Mouse (Mus musculus) CH12.LX (cell line): ENCODE measurements at regions not wholly inside any gene's neighbourhood (a gene's known extent, or its start where the extent isn't known, plus 50 kb on each side); places are given as distances from the start of the nearest gene placed in this dataset.

Experiments used
- DNase-seq: peaks from one replicate; pipeline ENCODE4 v3.0.0-alpha.2; 2013; ENCODE audit errors: extremely low read depth
- H3K27ac ChIP-seq: 2 replicates; pipeline ENCODE4 v1.5.1; 2012; ENCODE audit warnings: low read depth, mild to moderate bottlenecking, control low read depth, moderate library complexity; ENCODE audit not compliant: insufficient read depth
- H3K27me3 ChIP-seq: replicated peaks from 2 replicates; pipeline ENCODE3; 2012; ENCODE audit warnings: inconsistent platforms
- H3K36me3 ChIP-seq, 2 experiments: replicated peaks in 1 of 2; 2 replicates each; pipeline versions ENCODE3 to v1.6.1; 2012; ENCODE audit warnings: inconsistent platforms in 1 of 2, low read length in 1 of 2, mild to moderate bottlenecking in 1 of 2, mixed read lengths in 1 of 2, moderate library complexity in 1 of 2; ENCODE audit not compliant: control insufficient read depth in 1 of 2, insufficient read depth in 1 of 2
- H3K4me1 ChIP-seq, 2 experiments: 2 replicates each; pipeline ENCODE4 v1.6.1; 2012; ENCODE audit warnings: inconsistent platforms in 1 of 2, moderate library complexity in 1 of 2; ENCODE audit not compliant: insufficient read depth in 2 of 2, control insufficient read depth in 1 of 2
- H3K4me2 ChIP-seq: 2 replicates; pipeline ENCODE4 v1.6.1; 2012; ENCODE audit warnings: low read depth, mild to moderate bottlenecking, control low read depth; ENCODE audit not compliant: poor library complexity, insufficient read depth, severe bottlenecking
- H3K4me3 ChIP-seq, 3 experiments: fragments of 150-350 bp in 1 of 3; sonication (generic) in 1 of 3; replicated peaks in 1 of 3; 2 replicates each; pipeline versions ENCODE3 to v1.5.1; 2011 to 2012; ENCODE audit warnings: low read depth in 2 of 3, low read length in 2 of 3, mild to moderate bottlenecking in 2 of 3, moderate library complexity in 2 of 3, control low read depth in 1 of 3, improper control_type of control experiment in 1 of 3, inconsistent platforms in 1 of 3, mixed read lengths in 1 of 3; ENCODE audit not compliant: poor library complexity in 1 of 3
- H3K79me2 ChIP-seq: replicated peaks from 2 replicates; pipeline ENCODE4 v1.6.1; 2012; ENCODE audit warnings: mild to moderate bottlenecking, moderate library complexity; ENCODE audit not compliant: control insufficient read depth, poor library complexity, insufficient read depth, severe bottlenecking; ENCODE audit errors: extremely low read depth
- H3K9ac ChIP-seq: 2 replicates; pipeline ENCODE4 v1.6.1; 2012; ENCODE audit warnings: low read depth, mild to moderate bottlenecking, control low read depth, moderate library complexity; ENCODE audit not compliant: insufficient read depth
- H3K9me3 ChIP-seq: replicated peaks from 2 replicates; pipeline ENCODE3; 2012; ENCODE audit warnings: low read length, inconsistent platforms, mixed read lengths
- BHLHE40 ChIP-seq: IDR thresholded peaks from 2 replicates; pipeline ENCODE4 v1.6.1; 2011; ENCODE audit warnings: mild to moderate bottlenecking, low read depth, low read length, improper control_type of control experiment
- CHD1 ChIP-seq: IDR thresholded peaks from 2 replicates; pipeline ENCODE4 v1.6.1; 2012; ENCODE audit warnings: low read depth, low read length, improper control_type of control experiment, inconsistent platforms
- CTCF ChIP-seq, 2 experiments: IDR thresholded peaks in 1 of 2; conservative IDR thresholded peaks in 1 of 2; 2 replicates each; pipeline ENCODE4 v1.5.1; 2011 to 2012; ENCODE audit warnings: low read depth in 2 of 2, low read length in 2 of 2, improper control_type of control experiment in 1 of 2, inconsistent platforms in 1 of 2, mild to moderate bottlenecking in 1 of 2, moderate library complexity in 1 of 2
- E2F4 ChIP-seq: IDR thresholded peaks from 2 replicates; pipeline ENCODE4 v1.6.1; 2011; ENCODE audit warnings: low read depth, low read length, improper control_type of control experiment; ENCODE audit not compliant: insufficient replicate concordance
- ELF1 ChIP-seq: IDR thresholded peaks from 2 replicates; pipeline ENCODE4 v1.6.1; 2014; ENCODE audit warnings: low read depth, mild to moderate bottlenecking, inconsistent platforms, low read length, improper control_type of control experiment
- ETS1 ChIP-seq: conservative IDR thresholded peaks from 2 replicates; pipeline ENCODE4 v1.6.1; 2012; ENCODE audit warnings: low read depth, mild to moderate bottlenecking, inconsistent platforms, low read length, improper control_type of control experiment, moderate library complexity
- KAT2A ChIP-seq: IDR thresholded peaks from 2 replicates; pipeline ENCODE4 v1.6.1; 2012; ENCODE audit warnings: low read length, improper control_type of control experiment, inconsistent platforms; ENCODE audit not compliant: insufficient replicate concordance
- MAFK ChIP-seq: IDR thresholded peaks from 2 replicates; pipeline ENCODE4 v1.6.1; 2011; ENCODE audit warnings: low read length, improper control_type of control experiment; ENCODE audit not compliant: insufficient replicate concordance
- MAX ChIP-seq: IDR thresholded peaks from 2 replicates; pipeline ENCODE4 v1.6.1; 2011; ENCODE audit warnings: low read length, improper control_type of control experiment
- MAZ ChIP-seq: IDR thresholded peaks from 2 replicates; pipeline ENCODE4 v1.6.1; 2012; ENCODE audit warnings: low read depth, mild to moderate bottlenecking, inconsistent platforms, low read length, improper control_type of control experiment, moderate library complexity
- NRF1 ChIP-seq: IDR thresholded peaks from 2 replicates; pipeline ENCODE4 v1.6.1; 2014; ENCODE audit warnings: low read depth, mild to moderate bottlenecking, inconsistent platforms, low read length, improper control_type of control experiment, moderate library complexity
- PAX5 ChIP-seq: IDR thresholded peaks from 2 replicates; pipeline ENCODE4 v1.6.1; 2012; ENCODE audit warnings: low read length, inconsistent platforms, mixed read lengths
- POLR2AphosphoS2 ChIP-seq: IDR thresholded peaks from 2 replicates; pipeline ENCODE4 v1.6.1; 2011; ENCODE audit warnings: low read depth, low read length, improper control_type of control experiment
- RAD21 ChIP-seq: IDR thresholded peaks from 2 replicates; pipeline ENCODE4 v1.6.1; 2011; ENCODE audit warnings: low read depth, mild to moderate bottlenecking, low read length, improper control_type of control experiment, moderate library complexity
- RCOR1 ChIP-seq: conservative IDR thresholded peaks from 2 replicates; pipeline ENCODE4 v1.6.1; 2012; ENCODE audit warnings: low read depth, mild to moderate bottlenecking, inconsistent platforms, low read length, improper control_type of control experiment
- SMC3 ChIP-seq: IDR thresholded peaks from 2 replicates; pipeline ENCODE4 v1.6.1; 2011; ENCODE audit warnings: low read depth, low read length, improper control_type of control experiment
- TBP ChIP-seq: conservative IDR thresholded peaks from 2 replicates; pipeline ENCODE4 v1.6.1; 2011; ENCODE audit warnings: low read depth, low read length, improper control_type of control experiment
- UBTF ChIP-seq: IDR thresholded peaks from 2 replicates; pipeline ENCODE4 v1.6.1; 2012; ENCODE audit warnings: low read depth, mild to moderate bottlenecking, inconsistent platforms, low read length, improper control_type of control experiment, moderate library complexity
- USF1 ChIP-seq: IDR thresholded peaks from 2 replicates; pipeline ENCODE4 v1.6.1; 2014; ENCODE audit warnings: low read depth, mild to moderate bottlenecking, inconsistent platforms, low read length, improper control_type of control experiment
- ZC3H11A ChIP-seq: IDR thresholded peaks from 2 replicates; pipeline ENCODE4 v1.6.1; 2012; ENCODE audit warnings: low read depth, mild to moderate bottlenecking, inconsistent platforms, low read length, improper control_type of control experiment
- ZMIZ1 ChIP-seq: IDR thresholded peaks from 2 replicates; pipeline ENCODE4 v1.6.1; 2012; ENCODE audit warnings: low read depth, mild to moderate bottlenecking, inconsistent platforms, low read length, improper control_type of control experiment
- ZNF384 ChIP-seq: IDR thresholded peaks from 2 replicates; pipeline ENCODE4 v1.6.1; 2012; ENCODE audit warnings: low read depth, low read length, improper control_type of control experiment, inconsistent platforms
- dilution Hi-C: fragments of 300-500 bp; cut with MboI; formaldehyde crosslinking; loops from 2 replicates; pipeline ENCODE4 v1.14.3; 2020; ENCODE audit warnings: low sequenced_read_pairs; ENCODE audit not compliant: extremely low pct_unique_long_range_greater_than_20kb, extremely low pct_ligation_motif_present
- in situ Hi-C: fragments of 300-500 bp; cut with MboI; formaldehyde crosslinking; loops from 3 replicates; pipeline ENCODE4 v1.14.3; 2019; ENCODE audit warnings: low sequenced_read_pairs, low pct_ligation_motif_present, low pct_unique_long_range_greater_than_20kb, mixed read lengths

GRCm38 (mm10) chr8:34305542-34306485 lies 194.3 kb upstream of the Gm10131 start:
- Histone ChIP-seq H3K9ac (no peak overlapping the region), H3K9me3 (no peaks in the 10 kb centered on the region), H3K27me3 (peaks cover 3% of the 10 kb centered on the region), H3K4me1 (no peaks in the 10 kb centered on the region), H3K4me3 (no peak overlapping the region), H3K36me3 (no peaks in the 10 kb centered on the region), H3K27ac (no peak overlapping the region), H3K4me2 (no peak overlapping the region), H3K79me2 (no peaks in the 10 kb centered on the region)
- no peak for DNase-seq
- TF ChIP-seq CTCF (conservative IDR thresholded peaks at IDR 0.05 in 1 of 2, IDR thresholded peaks at IDR 0.05 in 1 of 2; ENCODE audit: low read depth in 2 of 2, low read length in 2 of 2) (no peak), PAX5 (no peak), ZC3H11A (no peak), ELF1 (no peak), UBTF (no peak), USF1 (no peak), MAX (no peak), CHD1 (no peak), RCOR1 (no peak)
- in situ Hi-C loops: no loop called here
- dilution Hi-C loops: no loop called here

GRCm38 (mm10) chr8:34303815-34304214 lies 192.3 kb upstream of the Gm10131 start:
- Histone ChIP-seq H3K4me3 (no peak overlapping the region), H3K36me3 (no peaks in the 10 kb centered on the region), H3K4me2 (no peak overlapping the region), H3K9me3 (no peaks in the 10 kb centered on the region), H3K4me1 (0 out of 4 replicates have a peak, but pooled peaks cover 0 to 3% of the 10 kb centered on the region in 2 experiments), H3K27me3 (peaks cover 3% of the 10 kb centered on the region), H3K27ac (no peak overlapping the region), H3K9ac (no peak overlapping the region), H3K79me2 (no peaks in the 10 kb centered on the region)
- DNase-seq: no peak
- dilution Hi-C loops (no loop called here), in situ Hi-C loops (no loop called here)
- TF ChIP-seq CHD1 (no peak), MAX (no peak), MAFK (no peak), TBP (no peak)

- 0 out of 4 replicates have a peak, but pooled peaks cover 0 to 3% of the 10 kb centered on the region in 2 experiments for H3K4me1 ChIP-seq
- H3K4me2 ChIP-seq: no peak overlapping the region
- dilution Hi-C loops (no loop called here), in situ Hi-C loops (no loop called here)
- no peak for DNase-seq
- H3K27me3 ChIP-seq: no peaks in the 10 kb centered on the region
- no peaks in the 10 kb centered on the region for H3K36me3 ChIP-seq
- no peak overlapping the region for H3K4me3 ChIP-seq
- no peak for TF ChIP-seq ZMIZ1
- TF ChIP-seq ZNF384: no peak
- TF ChIP-seq E2F4: no peak
- TF ChIP-seq MAFK: no peak
- no peak for TF ChIP-seq POLR2AphosphoS2
- no peak for TF ChIP-seq PAX5
- TF ChIP-seq RAD21: no peak
- TF ChIP-seq SMC3: no peak
- TF ChIP-seq KAT2A: no peak
- no peak for TF ChIP-seq MAZ
- no peak for TF ChIP-seq ETS1
- TF ChIP-seq BHLHE40: no peak
- no peak for TF ChIP-seq MAX
- no peak for TF ChIP-seq RCOR1
- no peak for TF ChIP-seq NRF1
- H3K9ac ChIP-seq: no peak overlapping the region
- H3K9me3 ChIP-seq: no peaks in the 10 kb centered on the region
- no peak overlapping the region for H3K27ac ChIP-seq
- no peaks in the 10 kb centered on the region for H3K79me2 ChIP-seq
Observed at GRCm38 (mm10) chr8:34300331-34300903, 188.9 kb upstream of the Gm10131 start.
